Mouse (Mus musculus) thymus, adult 2 months (tissue): ENCODE data around the gene Cdk2ap1. TPM values are rescaled to one million over a fixed set of nuclear protein-coding genes. Genes with fewer than 3 reads are reported as not detected.
"Not testable (repeated sequence)": the region's sequence is repeated elsewhere in the genome, so short reads cannot be mapped to it uniquely, and the experiment has no call there.

Source experiments
- DNase-seq: peaks from one replicate; pipeline ENCODE4 v3.0.0; 2021
- H3K27ac ChIP-seq: fragments of 200-500 bp; 2 replicates; pipeline ENCODE4 v1.5.1; 2012; ENCODE audit warnings: low read length, control low read depth; ENCODE audit not compliant: control insufficient read depth, insufficient read depth
- H3K27me3 ChIP-seq: fragments of 200-500 bp; 2 replicates; pipeline ENCODE4 v1.6.1; 2012; ENCODE audit warnings: mild to moderate bottlenecking, low read length, moderate library complexity, mixed read lengths; ENCODE audit not compliant: control insufficient read depth, insufficient read depth
- H3K36me3 ChIP-seq: fragments of 200-500 bp; 2 replicates; pipeline ENCODE4 v1.6.1; 2012; ENCODE audit warnings: mild to moderate bottlenecking, low read length, moderate library complexity; ENCODE audit not compliant: control insufficient read depth, insufficient read depth
- H3K4me1 ChIP-seq: fragments of 200-500 bp; replicated peaks from 2 replicates; pipeline ENCODE4 v1.6.1; 2012; ENCODE audit warnings: low read length; ENCODE audit not compliant: control insufficient read depth, insufficient read depth
- H3K4me3 ChIP-seq: fragments of 200-500 bp; 2 replicates; pipeline ENCODE4 v1.5.1; 2012; ENCODE audit warnings: mild to moderate bottlenecking, low read length, control low read depth, moderate library complexity; ENCODE audit not compliant: control insufficient read depth, insufficient read depth
- CTCF ChIP-seq: fragments of 200-500 bp; IDR thresholded peaks from 2 replicates; pipeline ENCODE4 v1.5.1; 2012; ENCODE audit warnings: mild to moderate bottlenecking, control low read depth, low read length, moderate library complexity, borderline replicate concordance; ENCODE audit not compliant: control insufficient read depth, poor library complexity, insufficient read depth; ENCODE audit errors: extremely low read depth
- POLR2A ChIP-seq: fragments of 200-500 bp; IDR thresholded peaks from 2 replicates; pipeline ENCODE4 v1.6.1; 2012; ENCODE audit warnings: mild to moderate bottlenecking, low read length, control low read depth, moderate library complexity; ENCODE audit not compliant: control insufficient read depth, poor library complexity, insufficient read depth; ENCODE audit errors: extremely low read depth
- WGBS: fragments of 180-500 bp; shearing (Covaris S2); methylation state at CpG from one replicate; pipeline ENCODE4 v1.1.7; 2018; 5-methylcytosine and 5-hydroxymethylcytosine counted together
- polyA plus RNA-seq: library from polyadenylated mRNA; depleted of rRNA; stranded (reverse); fragments of >200 nt; gene quantifications from 2 replicates; pipeline ENCODE4 v1.2.3, GENCODE M21; 2012

Cdk2ap1 gene
- polyA plus RNA-seq, 1 experiment, result 191 TPM

GRCm38 (mm10) chr5:124352141-124352920 lies 10.6 kb downstream of the Cdk2ap1 start:
- peak; percentile 70 for DNase-seq
- Histone ChIP-seq H3K27ac (peak overlapping the region; percentile 57; the same call in 1 of the 2 replicates), H3K4me1 (peaks cover 32% of the 10 kb centered on the region), H3K4me3 (peak overlapping the region; percentile 66), H3K27me3 (no peaks in the 10 kb centered on the region), H3K36me3 (peaks cover 15% of the 10 kb centered on the region)
- WGBS, result 1% methylated on average over 30 of the region's 30 CpGs
- TF ChIP-seq POLR2A (peak; percentile 46; the same call in 1 of the 2 replicates), CTCF (peak; percentile 11; the same call in 1 of the 2 replicates)

GRCm38 (mm10) chr5:124351604-124352003 lies 11.3 kb downstream of the Cdk2ap1 start:
- Histone ChIP-seq H3K36me3 (peaks cover 20% of the 10 kb centered on the region), H3K4me3 (no peak overlapping the region), H3K27ac (peak overlapping the region; percentile 55; the same call in 1 of the 2 replicates), H3K4me1 (peaks cover 32% of the 10 kb centered on the region), H3K27me3 (no peaks in the 10 kb centered on the region)
- TF ChIP-seq POLR2A (no peak), CTCF (no peak)
- DNase-seq, result peak; percentile 10
- 69% methylated on average over 3 of the region's 3 CpGs for WGBS

GRCm38 (mm10) chr5:124351111-124351560 lies 11.7 kb downstream of the Cdk2ap1 start:
- H3K4me3 ChIP-seq, result no peak overlapping the region

GRCm38 (mm10) chr5:124350350-124350749 lies 12.5 kb downstream of the Cdk2ap1 start:
- 31% methylated on average over 2 of the region's 2 CpGs for WGBS
- no peak for DNase-seq
- TF ChIP-seq POLR2A (no peak), CTCF (no peak)
- Histone ChIP-seq H3K4me3 (no peak overlapping the region), H3K27me3 (no peaks in the 10 kb centered on the region), H3K36me3 (peaks cover 24% of the 10 kb centered on the region), H3K4me1 (peaks cover 30% of the 10 kb centered on the region), H3K27ac (no peak overlapping the region)

More at GRCm38 (mm10) chr5:124351111-124351560, 11.7 kb downstream of the Cdk2ap1 start:
- no peak for TF ChIP-seq POLR2A
- TF ChIP-seq CTCF, result no peak
- DNase-seq, result peak; percentile 19
- H3K27me3 ChIP-seq, result no peaks in the 10 kb centered on the region
- H3K36me3 ChIP-seq, result peaks cover 22% of the 10 kb centered on the region
- peaks cover 32% of the 10 kb centered on the region for H3K4me1 ChIP-seq
- peak overlapping the region; percentile 55; the same call in 1 of the 2 replicates for H3K27ac ChIP-seq
- WGBS, result 47% methylated on average over 7 of the region's 7 CpGs

GRCm38 (mm10) chr5:124349196-124349595 lies 13.7 kb downstream of the Cdk2ap1 start:
- Histone ChIP-seq H3K4me1 (peaks cover 28% of the 10 kb centered on the region), H3K27me3 (no peaks in the 10 kb centered on the region), H3K4me3 (no peak overlapping the region), H3K36me3 (peaks cover 30% of the 10 kb centered on the region), H3K27ac (no peak overlapping the region)
- TF ChIP-seq POLR2A, result no peak
- TF ChIP-seq CTCF, result no peak
- 97% methylated on average over 17 of the region's 17 CpGs for WGBS
- no peak for DNase-seq

- Histone ChIP-seq H3K36me3 (peaks cover 14% of the 10 kb centered on the region), H3K4me1 (no peaks in the 10 kb centered on the region; the same call in 1 of the 2 replicates), H3K27me3 (no peaks in the 10 kb centered on the region), H3K27ac (no peak overlapping the region), H3K4me3 (no peak overlapping the region)
- no peak for TF ChIP-seq CTCF
- TF ChIP-seq POLR2A, result no peak
- no peak for DNase-seq
- WGBS, result 97% methylated on average over 8 of the region's 8 CpGs
Measured at GRCm38 (mm10) chr5:124342897-124343296, 20.0 kb downstream of the Cdk2ap1 start.

- peaks cover 12% of the 10 kb centered on the region for H3K36me3 ChIP-seq
- not testable (repeated sequence) for H3K4me1 ChIP-seq, H3K4me3 ChIP-seq, H3K27ac ChIP-seq, H3K27me3 ChIP-seq
- DNase-seq, result peak; percentile 33
- 86% methylated on average over 6 of the region's 6 CpGs for WGBS
Measured at GRCm38 (mm10) chr5:124341753-124342339, 21.0 kb downstream of the Cdk2ap1 start.
